Mouse (Mus musculus) urinary bladder, postnatal 36 days (tissue): ENCODE data around the gene 6030468B19Rik.
"Not testable (repeated sequence)": the region's sequence is repeated elsewhere in the genome, so short reads cannot be mapped to it uniquely, and the experiment has no call there.

Experiments used
- DNase-seq, 2 experiments: peaks; one replicate each; pipeline ENCODE4 v3.0.0; 2022; ENCODE audit warnings: low spot score in 2 of 2, mixed read lengths in 1 of 2

Gene 6030468B19Rik

DNA sequence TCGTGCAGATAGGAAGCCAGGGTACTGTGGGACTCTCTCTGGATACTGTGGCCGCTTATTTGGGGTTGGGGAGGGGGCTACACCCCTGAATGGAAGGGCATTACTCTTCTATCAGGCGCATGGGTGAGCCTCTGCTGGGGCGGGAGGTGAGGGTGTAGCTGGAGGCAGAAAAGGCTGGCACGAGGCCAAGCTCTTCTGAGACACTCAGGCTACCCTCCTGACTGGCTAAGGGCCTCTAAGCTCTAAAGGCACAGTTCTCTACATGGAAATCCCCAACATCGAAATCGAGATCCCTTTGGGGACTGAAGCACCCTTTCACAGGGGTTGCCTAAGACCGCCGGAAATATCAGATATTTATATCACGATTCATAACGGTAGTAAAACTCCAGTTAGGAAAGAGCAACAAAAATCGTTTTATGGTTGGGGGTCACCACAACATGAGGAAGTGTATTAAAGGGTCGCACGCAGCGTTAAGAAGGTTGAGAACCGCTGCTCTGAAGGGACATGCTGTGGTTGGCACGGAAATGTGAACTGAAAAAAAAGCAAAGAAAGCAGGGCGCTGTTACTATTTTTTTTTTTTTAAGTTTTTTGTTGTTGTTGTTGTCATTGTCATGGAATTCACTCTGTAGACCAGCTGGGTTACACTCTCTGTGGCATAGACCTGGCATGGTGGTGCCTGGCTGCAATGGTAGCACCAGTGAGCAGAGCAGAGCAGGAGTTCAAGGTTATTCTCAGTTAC, 30.9 kb downstream of the 6030468B19Rik start:
- no peak for DNase-seq

DNA sequence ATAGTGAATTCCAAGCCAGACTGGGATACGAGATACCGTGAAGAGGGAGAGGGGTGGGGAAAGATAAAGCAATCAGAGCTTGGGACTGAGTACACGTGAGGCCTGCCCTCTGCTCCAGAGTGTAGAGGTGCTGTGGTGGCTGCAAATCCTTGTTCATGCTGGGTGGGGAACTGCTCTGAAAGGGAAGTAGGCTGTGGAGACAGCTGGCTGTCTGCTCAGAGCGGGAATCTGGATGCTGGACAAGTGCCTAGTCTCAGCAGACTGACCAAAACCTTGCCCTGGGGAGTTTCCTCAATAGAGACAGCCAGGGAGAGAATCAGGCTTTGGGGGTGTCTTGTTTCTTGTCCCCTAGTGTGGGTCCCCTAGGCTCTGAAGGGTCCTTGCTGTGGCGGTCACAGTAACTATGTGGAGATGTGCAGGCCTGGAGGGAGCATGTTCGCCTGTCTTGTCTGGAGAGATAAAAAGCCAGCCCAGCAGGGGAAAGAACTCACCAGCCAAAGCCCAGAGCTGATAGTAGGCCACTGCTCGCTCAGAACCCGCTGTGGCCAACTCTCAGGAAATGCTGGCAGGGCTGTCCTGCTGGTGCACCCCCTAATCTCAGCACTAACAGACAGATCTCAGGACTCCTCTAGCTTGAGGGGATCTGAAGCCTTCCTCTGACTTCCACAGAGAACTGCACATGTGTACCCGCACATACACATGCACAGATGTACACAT, 31.6 kb downstream of the 6030468B19Rik start:
- DNase-seq = peak in 1 of 2 experiments; percentile 50

DNA sequence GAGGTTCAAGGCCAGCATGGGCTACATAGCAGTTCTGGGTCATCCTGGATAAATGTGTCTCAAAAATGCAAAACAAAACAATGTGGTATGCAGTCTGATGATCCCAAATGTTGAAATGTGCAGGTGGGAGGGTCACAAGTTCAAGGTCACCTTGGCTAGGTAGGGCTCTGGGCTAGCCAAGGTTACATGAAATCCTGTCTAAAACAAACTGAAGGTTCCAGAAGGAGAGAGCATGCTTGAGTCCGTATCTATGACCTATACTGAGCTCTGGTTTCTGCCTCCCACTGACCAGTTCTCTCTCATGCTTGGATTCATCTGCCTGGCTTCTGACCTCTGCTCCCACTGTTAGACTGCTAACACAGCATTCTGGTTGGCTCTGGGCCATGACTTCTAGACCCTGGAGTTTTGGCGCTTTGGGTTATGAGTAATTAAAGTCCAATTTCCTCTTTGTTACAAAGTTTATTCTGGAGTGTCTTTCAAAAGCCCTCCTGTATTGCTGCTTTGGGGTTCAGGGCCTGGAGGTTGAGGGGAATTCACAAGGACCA, 32.3 kb downstream of the 6030468B19Rik start:
- DNase-seq = peak in 1 of 2 experiments; percentile 34

DNA sequence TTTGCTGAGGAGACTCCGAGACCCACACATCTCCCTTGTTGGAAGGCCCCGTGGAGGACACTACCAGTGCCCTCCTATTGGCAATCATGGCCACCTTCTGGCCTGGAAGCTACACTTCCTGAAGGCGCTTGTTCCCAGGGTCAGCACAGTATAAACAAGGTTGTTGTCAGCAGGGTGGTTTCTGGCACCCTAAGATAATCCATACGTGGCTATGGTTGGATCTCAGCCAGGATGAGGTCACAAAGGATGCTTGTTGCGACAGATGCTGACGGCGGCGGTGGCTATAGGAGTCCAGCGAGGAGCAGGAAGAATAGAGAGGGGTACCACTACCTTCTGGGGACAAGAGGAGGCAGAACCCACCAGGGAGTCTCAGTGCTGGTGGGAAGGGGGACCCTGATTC, 32.9 kb downstream of the 6030468B19Rik start:
- DNase-seq = no peak

DNA sequence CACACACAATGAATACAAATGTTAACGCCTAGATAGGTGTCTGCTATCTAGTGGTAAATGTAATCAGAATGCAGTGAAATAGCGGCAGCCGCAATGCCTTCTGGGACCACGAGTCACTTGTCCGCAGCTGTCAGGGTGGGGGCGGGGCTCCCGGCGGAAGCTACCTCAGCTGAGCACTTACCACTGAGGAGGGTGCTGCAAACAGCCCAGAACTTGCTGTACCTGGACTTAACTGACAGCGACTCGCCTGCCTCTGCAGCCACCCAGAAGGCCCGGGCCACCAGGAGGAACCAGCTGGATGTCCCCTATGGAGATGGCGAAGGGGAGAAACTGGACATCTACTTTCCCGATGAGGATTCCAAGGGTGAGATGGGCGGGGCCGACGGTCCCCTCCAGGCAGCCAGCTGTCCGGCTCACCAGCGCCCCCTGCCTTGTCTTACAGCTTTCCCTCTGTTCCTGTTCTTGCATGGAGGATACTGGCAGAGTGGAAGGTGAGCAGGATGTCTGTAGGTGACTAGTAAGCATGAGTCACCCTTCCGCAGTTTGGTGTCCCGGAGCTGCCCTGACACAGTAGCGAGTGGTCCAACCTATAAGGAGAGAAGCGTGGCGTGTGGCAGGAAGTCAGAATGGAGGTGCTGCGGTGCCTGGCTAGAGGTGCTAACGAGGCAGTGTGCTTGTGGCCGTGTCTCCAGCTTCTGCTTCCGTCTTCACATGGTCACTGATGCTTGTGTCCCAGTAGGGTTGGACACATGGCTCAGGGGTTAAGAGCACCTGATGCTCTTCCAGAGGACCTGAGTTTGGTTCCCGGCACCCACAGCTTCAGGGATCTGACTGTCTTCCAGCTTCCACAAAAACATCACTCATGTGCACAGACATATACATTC, 34.9 kb downstream of the 6030468B19Rik start:
- DNase-seq = peak; percentile 39 to 74

DNA sequence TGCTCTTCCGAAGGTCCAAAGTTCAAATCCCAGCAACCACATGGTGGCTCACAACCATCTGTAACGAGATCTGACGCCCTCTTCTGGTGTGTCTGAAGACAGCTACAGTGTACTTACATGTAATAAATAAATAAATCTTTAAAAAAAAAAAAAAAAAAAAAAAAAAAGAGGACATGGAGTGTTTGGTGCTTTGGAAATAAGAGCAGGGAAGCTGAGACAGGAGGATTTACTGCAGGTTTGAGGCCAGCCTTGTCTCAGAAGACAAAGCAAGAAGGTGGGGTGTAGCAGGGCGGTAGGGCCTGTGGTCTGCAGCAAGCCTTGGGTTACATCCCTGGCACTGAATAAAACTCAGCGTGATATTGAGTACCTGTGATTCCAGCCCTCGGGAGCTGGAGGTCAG, 36.0 kb downstream of the 6030468B19Rik start:
- DNase-seq = not testable (repeated sequence)

DNA sequence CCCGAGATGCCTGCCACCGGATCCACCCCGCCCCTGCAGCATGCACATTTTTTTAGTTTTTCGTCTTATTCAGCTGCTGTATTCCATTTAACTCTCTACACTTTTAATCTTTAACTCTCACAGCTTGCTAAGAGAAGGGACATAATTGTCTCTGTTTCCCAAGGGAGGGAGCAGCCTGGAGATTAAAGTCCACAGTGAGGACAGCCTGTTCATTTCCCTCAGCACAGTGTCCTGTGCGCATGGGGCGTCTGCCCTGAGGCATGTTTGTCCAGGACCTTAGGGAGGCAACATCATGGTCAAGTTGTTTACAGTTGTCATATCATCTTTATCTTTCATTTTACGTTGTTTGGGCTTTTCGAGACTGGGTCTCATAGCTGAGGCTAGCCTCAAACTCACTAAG, 36.6 kb downstream of the 6030468B19Rik start:
- DNase-seq = no peak

DNA sequence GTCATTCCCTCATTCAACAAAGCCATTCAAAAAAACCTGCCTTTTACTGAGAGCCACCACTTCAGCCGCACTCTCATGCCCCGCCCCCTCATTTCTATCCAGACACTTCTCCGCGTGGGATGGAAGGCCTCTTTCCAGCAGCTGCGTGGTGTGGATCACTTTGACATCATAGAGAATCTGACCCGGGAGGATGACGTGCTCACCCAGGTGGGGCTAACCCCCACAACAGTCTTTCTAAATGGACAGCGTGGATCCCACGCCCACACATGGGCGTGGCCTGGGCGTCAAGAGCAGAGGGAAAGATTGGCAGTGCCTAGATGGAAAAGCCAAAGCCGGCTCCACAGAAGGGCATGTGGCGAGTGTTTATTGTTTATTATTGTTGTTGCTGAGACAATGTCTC, 38.8 kb downstream of the 6030468B19Rik start:
- no peak for DNase-seq

DNA sequence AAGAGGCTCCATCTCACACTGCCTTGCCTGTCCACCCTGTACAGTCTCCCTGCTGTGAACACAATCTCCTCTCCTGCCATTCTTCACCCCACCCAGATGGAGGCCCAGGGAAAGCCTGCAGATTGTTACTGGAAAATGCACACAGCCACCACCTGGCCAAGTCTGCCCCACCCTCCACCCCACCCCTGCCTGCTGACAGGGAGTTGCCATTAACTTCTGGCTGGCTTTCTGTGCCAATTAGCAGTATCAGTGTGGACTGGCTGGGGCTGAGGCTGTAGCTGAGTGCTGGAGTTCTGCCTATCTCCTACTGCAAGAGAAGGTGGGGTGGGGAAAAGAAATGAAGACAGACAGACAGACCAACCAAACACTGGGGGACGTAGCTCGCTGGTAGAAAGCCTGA, 41.1 kb downstream of the 6030468B19Rik start:
- no peak for DNase-seq

DNA sequence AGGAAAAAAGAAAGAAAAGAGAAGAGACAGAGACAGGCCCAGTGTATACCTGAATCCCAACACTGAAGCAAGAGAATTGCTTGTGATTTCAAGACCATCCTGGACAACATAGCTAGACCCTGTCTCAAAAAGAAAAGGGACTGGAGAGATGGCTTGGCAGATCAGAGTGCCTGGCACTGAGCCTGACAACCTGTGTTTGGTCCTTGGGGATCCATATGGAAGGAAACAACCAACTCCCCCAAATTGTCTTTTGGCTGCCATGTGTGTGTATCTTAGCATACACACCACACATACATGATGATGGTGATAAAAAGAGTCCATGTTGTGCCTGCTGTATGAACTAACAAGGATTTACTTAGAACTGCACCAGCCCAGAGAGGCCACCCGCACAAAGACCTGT, 41.6 kb downstream of the 6030468B19Rik start:
- no peak for DNase-seq

DNA sequence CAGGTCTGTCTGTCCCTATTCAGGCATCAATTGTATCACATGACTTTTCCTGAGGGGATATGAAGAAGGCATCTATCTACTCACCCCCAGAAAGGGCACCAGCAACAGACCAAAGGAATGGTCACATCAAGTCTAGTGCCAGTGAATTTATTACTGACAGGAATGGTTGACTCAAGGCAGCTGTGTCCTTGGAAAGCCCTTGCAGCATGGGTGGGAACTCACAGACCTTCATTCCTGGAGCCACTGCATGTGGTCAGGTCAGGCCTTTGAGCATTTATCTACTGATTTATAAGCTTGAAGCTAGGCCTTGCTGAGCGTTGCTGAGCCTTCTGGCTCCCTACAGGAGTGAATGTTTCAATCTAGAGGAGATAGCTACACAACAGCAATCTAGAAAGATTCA, 43.5 kb downstream of the 6030468B19Rik start:
- DNase-seq = no peak

DNA sequence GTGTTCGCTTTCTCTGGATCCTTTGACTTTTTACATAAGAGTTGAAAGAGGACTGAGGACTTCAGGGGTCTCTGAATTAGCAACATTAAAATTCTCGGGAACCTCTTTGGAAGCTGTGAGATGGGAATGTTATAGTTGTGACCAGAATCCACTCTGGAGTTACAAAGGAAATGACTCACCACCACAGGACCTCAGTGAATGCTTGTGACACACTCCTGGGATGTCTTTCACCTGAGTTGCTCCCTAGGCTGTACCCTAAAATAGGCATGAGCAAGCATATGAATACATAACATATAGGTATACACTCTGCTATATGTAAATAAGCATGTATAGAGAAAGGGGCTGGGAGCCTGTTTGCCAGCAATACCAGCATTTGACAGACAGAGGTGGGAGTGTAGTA, 46.0 kb downstream of the 6030468B19Rik start:
- DNase-seq = no peak

DNA sequence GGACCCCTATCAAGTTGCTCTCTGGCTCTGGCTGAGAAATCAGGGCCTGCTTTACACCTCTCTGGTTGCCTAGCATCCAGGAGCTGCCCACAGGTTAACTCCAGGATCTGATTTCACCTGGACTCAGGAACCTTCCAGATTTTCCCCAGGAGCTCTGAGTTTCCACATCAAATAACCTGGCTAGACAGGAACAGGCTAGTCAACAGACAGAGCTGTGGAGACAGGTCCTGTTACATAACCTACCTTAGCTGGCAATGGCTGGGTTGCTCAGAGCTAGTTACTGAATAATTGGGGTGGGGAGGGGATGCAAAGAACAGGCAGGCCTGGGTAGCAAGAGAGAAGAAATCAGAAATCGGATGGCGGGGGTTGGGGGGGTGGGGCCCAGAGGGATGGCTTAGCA, 47.5 kb downstream of the 6030468B19Rik start:
- no peak for DNase-seq

DNA sequence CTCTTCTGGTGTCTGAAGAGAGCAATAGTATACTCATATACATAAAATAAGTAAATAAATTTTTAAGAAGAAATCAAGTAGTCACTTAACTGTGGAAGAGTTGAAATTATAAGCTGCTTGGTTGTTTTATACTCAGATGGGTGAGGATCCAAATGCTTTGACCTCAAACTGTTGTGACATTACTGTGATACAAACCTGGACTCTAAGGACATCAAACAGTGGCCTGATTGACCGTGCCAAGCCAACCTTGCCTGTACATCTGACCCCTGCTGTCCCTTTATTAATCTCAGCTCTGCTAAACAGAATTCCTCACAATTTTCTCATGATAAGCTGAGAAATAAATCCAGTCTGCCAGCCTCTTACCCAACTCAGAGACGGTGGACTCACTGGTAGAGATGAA, 48.2 kb downstream of the 6030468B19Rik start:
- no peak for DNase-seq

DNA sequence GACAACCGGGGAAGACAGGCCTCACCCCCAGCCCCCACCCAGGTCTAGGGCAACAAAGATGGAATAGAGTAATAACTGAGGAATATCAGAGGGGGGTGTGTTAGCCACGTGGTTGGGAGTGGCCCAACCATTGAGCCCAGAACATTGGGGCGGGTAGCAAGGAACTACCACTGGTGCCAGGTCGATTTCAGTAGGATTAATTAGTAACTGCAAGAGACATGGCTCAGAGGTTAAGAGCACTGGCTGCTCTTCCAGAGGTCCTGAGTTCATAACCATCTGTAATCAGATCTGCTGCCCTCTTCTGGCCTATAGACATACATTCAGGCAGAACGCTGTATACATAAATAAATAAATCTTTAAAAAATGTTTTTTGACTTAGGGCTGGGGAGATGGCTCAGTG, 49.2 kb downstream of the 6030468B19Rik start:
- no peak for DNase-seq

DNA sequence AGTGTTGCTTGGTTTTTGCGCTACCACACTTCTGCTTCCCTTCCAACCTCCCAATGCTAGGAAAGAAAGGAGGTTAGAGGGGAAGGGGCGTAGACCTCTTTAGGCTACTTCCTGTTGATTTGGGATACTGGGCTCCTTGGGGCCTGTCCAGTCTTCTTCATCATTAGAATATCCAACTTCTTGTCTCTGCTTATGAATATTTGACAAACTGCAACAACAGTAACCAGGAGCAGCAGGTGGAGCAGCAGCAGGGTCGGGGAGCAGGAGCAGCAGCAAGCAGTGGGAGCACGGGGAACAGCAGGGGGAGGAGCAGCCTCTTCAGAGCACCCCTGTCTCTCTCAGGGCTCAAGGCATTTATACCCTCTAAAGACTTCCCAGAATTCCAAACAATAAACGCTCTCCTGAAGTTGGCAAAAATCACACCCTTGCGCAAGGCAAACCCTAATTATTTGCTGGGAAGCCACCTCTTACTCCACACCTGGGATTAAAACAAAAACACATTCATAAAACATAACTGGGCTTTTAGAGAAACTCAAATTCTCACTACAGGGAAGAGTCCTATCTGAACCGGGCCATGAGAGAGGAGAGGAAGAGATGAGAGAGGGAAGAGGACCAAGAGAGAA, 50.2 kb downstream of the 6030468B19Rik start:
- DNase-seq = no peak

DNA sequence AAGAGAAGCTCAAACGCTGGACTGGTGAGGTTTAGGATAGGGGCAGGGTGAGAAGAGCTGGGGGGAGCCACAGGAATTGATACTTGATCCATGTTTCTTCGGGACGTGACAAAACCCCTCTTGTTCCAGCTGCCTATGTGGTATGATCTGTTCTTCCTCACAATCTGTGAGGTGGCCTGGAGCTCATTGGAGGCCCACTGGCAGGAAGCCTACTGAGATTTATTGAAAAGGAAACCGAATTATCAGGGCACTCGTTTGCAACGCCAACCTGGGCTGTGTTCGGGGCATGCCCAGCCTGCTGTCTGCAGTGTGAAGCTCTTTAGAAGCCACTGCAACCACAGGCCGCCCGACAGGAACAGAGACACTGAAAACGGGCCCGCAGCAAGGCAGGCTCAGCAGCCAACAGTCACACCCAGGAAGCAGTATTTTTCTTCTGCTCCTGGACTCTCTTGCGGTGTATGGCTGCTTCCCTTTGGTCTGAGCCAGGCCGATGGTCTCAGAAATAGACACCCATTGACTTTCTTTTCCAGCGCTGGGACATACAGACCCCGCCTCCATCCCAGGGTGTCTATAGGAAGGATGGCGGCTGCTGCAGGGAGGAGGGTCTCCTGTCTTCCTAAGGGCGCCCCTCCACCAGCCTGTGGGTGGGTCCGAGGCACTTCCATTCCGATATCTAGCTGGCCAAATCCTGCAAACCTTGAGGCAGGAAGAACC, 51.0 kb downstream of the 6030468B19Rik start:
- peak in 1 of 2 experiments; percentile 26 for DNase-seq

DNA sequence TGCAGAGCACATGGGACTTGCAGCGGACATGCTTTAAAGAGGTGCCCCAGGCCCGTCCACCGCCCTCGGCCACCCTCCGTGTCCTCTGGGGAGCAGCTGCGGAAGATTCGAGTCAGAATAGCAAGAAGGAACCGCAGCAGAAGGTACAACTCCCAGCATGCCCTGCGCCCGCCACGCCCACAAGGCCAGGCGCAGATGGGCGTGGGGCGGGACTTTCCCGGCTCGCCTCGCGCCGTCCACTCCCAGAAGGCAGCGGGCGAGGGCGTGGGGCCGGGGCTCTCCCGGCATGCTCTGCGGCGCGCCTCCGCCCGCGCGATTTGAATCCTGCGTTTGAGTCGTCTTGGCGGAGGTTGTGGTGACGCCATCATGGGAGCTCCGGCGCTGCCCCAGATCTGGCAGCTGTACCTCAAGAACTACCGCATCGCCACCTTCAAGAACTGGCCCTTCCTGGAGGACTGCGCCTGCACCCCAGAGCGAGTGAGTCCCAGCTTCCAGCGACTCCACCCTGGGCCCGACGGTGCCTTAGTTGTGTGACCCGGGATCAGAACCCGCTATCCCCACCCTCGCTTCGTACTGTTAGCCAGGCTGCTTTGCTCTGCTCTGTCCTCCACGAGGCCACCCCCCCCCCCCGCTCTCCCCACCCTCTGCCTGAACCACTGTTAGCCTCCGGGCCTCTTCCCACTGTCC, 51.7 kb downstream of the 6030468B19Rik start, which contains the start of gene Birc5:
Gene Birc5 (plus strand): TSS at position 267 of the 687 bp plus-strand sequence.
- DNase-seq = peak; percentile 92 to 95

DNA sequence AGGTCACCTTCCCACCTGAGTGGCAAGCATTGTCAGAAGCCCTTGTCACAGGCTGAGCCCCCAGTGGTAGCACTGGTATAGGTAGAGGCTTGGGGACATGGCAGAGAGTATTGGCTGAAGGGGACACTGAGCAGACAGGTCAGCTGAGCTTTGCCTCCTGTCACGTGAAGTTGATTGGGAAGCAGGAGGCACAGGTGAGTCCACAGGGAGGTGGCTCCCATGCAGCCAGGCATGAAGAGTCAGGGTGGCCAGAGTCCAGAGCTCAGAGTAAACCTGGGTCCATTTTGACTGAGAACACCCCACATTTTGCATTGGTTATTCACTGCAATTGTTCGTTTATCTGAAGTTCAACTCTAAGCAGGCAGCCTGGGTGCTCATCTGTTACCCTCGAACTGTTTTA, 55.4 kb downstream of the 6030468B19Rik start:
- DNase-seq = no peak

DNA sequence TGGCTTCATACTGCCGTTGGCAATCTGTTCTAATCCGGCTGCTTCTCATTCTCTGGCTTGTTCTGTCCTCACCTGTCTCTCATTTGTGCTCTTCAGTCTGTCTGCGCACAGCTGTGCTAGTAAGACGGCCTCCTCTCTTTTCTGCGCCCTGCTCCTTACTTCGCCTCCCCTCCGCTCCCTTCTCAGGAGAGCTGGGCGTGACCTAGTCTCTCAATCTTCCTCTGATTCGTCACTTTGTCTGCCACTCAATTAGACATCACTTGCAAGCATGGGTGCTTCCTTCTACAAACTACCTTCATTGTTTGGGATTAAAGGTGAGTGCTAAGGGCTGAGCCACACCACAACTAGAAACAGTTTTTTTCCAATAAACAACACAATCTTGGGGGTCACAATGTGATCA, 56.8 kb downstream of the 6030468B19Rik start:
- DNase-seq = no peak
